Mouse (Mus musculus): ENCODE measurements around the gene Wdr66. TPM values are rescaled to one million over a fixed set of nuclear protein-coding genes. Genes with fewer than 3 reads are reported as not detected.

Wdr66 gene
- polyA plus RNA-seq, 1 experiment from 2014 or later, result 1.1 TPM

- Histone ChIP-seq H3K9ac (ENCODE audit: low read length) (peak overlapping the region; percentile 89), H3K9me3 (ENCODE audit: control insufficient read depth, low read length) (no peaks in the 10 kb centered on the region), H3K36me3 (ENCODE audit: control insufficient read depth, insufficient read depth, low read length) (0 out of 2 replicates have a peak, but pooled peaks cover 6% of the 10 kb centered on the region), H3K4me1 (replicated peaks; ENCODE audit: control insufficient read depth, insufficient read depth, low read length) (peaks cover 11% of the 10 kb centered on the region), H3K4me3 (ENCODE audit: low read depth, low read length) (peak overlapping the region; percentile 87), H3K27me3 (replicated peaks; ENCODE audit: control insufficient read depth, insufficient read depth, low read length) (no peaks in the 10 kb centered on the region), H3K4me2 (ENCODE audit: low read length) (peak overlapping the region; percentile 77), H3K27ac (ENCODE audit: low read depth) (no peak overlapping the region)
- 8% methylated on average over 15 of the region's 15 CpGs for WGBS
- ATAC-seq (replicated peaks; ENCODE audit: low FRiP score, low TSS enrichment, low read depth) (no peak), DNase-seq (ENCODE audit: low spot score) (peak; percentile 55)
Observed at GRCm38 (mm10) chr5:123228524-123228922, 23.4 kb upstream of the Wdr66 start.

- no peak overlapping the region for H3K4me3 ChIP-seq (ENCODE audit: low read depth, low read length)
- DNase-seq (ENCODE audit: low spot score), result no peak
Observed at GRCm38 (mm10) chr5:123229296-123229695, 22.6 kb upstream of the Wdr66 start.

DNA sequence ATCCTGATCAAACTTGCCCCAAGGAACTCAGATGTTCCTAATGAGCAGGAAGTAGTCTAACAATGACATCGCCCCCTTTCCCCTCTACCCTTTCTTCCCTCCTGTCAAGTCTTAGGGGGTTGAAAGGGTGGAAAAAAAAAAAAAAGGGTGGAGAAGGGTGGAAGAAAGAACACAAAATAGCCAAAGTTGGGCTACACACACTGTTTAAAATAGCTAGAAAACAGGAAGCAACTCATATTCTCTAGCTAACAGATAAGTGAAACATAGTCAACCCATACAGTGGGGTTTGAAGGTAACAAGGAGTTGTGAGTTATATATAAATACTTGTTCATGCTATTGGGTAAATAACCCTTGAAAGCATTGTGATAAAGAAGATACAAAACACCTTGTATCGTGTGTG, 19.7 kb upstream of the Wdr66 start:
- no peak overlapping the region for H3K9ac ChIP-seq (ENCODE audit: low read length)
- H3K36me3 ChIP-seq (ENCODE audit: control insufficient read depth, insufficient read depth, low read length), result peaks cover 10% of the 10 kb centered on the region; the same call in 1 of the 2 replicates
- ATAC-seq (replicated peaks; ENCODE audit: low FRiP score, low TSS enrichment, low read depth) (no peak), DNase-seq (ENCODE audit: low spot score) (no peak)
- H3K4me2 ChIP-seq (ENCODE audit: low read length), result no peak overlapping the region
- no peak overlapping the region for H3K27ac ChIP-seq (ENCODE audit: low read depth)
- no peaks in the 10 kb centered on the region for H3K9me3 ChIP-seq (ENCODE audit: control insufficient read depth, low read length)
- H3K27me3 ChIP-seq (replicated peaks; ENCODE audit: control insufficient read depth, insufficient read depth, low read length), result no peaks in the 10 kb centered on the region
- whole genome bisulfite sequencing, result 87% methylated on average over 2 of the region's 2 CpGs
- peaks cover 11% of the 10 kb centered on the region for H3K4me1 ChIP-seq (replicated peaks; ENCODE audit: control insufficient read depth, insufficient read depth, low read length)
- no peak overlapping the region for H3K4me3 ChIP-seq (ENCODE audit: low read depth, low read length)

More at GRCm38 (mm10) chr5:123229296-123229695, 22.6 kb upstream of the Wdr66 start:
- 80% methylated on average over 6 of the region's 6 CpGs for WGBS
- H3K27me3 ChIP-seq (replicated peaks; ENCODE audit: control insufficient read depth, insufficient read depth, low read length), result no peaks in the 10 kb centered on the region
- no peak for ATAC-seq (replicated peaks; ENCODE audit: low FRiP score, low TSS enrichment, low read depth)
- no peak overlapping the region for H3K27ac ChIP-seq (ENCODE audit: low read depth)
- peaks cover 11% of the 10 kb centered on the region for H3K4me1 ChIP-seq (replicated peaks; ENCODE audit: control insufficient read depth, insufficient read depth, low read length)
- no peak overlapping the region for H3K4me2 ChIP-seq (ENCODE audit: low read length)
- H3K9ac ChIP-seq (ENCODE audit: low read length), result no peak overlapping the region
- 0 out of 2 replicates have a peak, but pooled peaks cover 6% of the 10 kb centered on the region for H3K36me3 ChIP-seq (ENCODE audit: control insufficient read depth, insufficient read depth, low read length)
- H3K9me3 ChIP-seq (ENCODE audit: control insufficient read depth, low read length), result no peaks in the 10 kb centered on the region

GRCm38 (mm10) chr5:123235731-123236130, 16.2 kb upstream of the Wdr66 start:
- no peak overlapping the region for H3K9ac ChIP-seq (ENCODE audit: low read length)
- H3K4me1 ChIP-seq (replicated peaks; ENCODE audit: control insufficient read depth, insufficient read depth, low read length), result no peaks in the 10 kb centered on the region; the same call in 1 of the 2 replicates
- H3K36me3 ChIP-seq (ENCODE audit: control insufficient read depth, insufficient read depth, low read length), result peaks cover 28% of the 10 kb centered on the region
- 23% methylated on average over 2 of the region's 2 CpGs for WGBS
- H3K9me3 ChIP-seq (ENCODE audit: control insufficient read depth, low read length), result no peaks in the 10 kb centered on the region
- H3K27me3 ChIP-seq (replicated peaks; ENCODE audit: control insufficient read depth, insufficient read depth, low read length), result no peaks in the 10 kb centered on the region
- no peak overlapping the region for H3K27ac ChIP-seq (ENCODE audit: low read depth)
- ATAC-seq (replicated peaks; ENCODE audit: low FRiP score, low TSS enrichment, low read depth) (peak; percentile 62; the same call in 1 of the 2 replicates), DNase-seq (ENCODE audit: low spot score) (peak; percentile 87)
- no peak overlapping the region for H3K4me2 ChIP-seq (ENCODE audit: low read length)
- H3K4me3 ChIP-seq (ENCODE audit: low read depth, low read length), result no peak overlapping the region

DNA sequence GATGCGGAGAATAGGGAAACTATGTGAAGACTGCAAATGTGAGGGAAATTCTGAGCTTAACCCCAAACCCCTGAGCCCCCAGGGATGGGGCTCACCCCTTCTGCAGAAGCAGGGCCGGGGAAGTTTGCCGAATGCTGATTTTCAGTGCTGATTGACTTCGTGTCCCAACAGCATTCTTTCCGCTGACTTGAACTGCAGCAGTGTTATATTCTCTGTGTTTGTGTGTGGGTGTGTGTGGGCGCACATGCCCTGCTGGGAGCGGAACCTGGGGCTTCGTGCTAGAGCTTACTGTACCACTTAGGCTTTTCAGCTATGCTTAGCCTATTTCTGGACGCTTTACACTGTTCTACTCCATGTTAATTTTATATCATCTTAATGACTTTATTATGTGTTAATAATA, 15.5 kb upstream of the Wdr66 start:
- H3K36me3 ChIP-seq (ENCODE audit: control insufficient read depth, insufficient read depth, low read length), result peaks cover 34% of the 10 kb centered on the region

GRCm38 (mm10) chr5:123239501-123239900, 12.4 kb upstream of the Wdr66 start:
- peaks cover 55% of the 10 kb centered on the region for H3K36me3 ChIP-seq (ENCODE audit: control insufficient read depth, insufficient read depth, low read length)
- H3K4me1 ChIP-seq (replicated peaks; ENCODE audit: control insufficient read depth, insufficient read depth, low read length), result no peaks in the 10 kb centered on the region; the same call in 1 of the 2 replicates
- 95% methylated on average over 11 of the region's 11 CpGs for WGBS
- no peak overlapping the region for H3K9ac ChIP-seq (ENCODE audit: low read length)
- H3K4me2 ChIP-seq (ENCODE audit: low read length), result no peak overlapping the region
- no peak for DNase-seq (ENCODE audit: low spot score)
- ATAC-seq (replicated peaks; ENCODE audit: low FRiP score, low TSS enrichment, low read depth), result no peak
- H3K9me3 ChIP-seq (ENCODE audit: control insufficient read depth, low read length), result no peaks in the 10 kb centered on the region
- H3K4me3 ChIP-seq (ENCODE audit: low read depth, low read length), result no peak overlapping the region
- H3K27ac ChIP-seq (ENCODE audit: low read depth), result no peak overlapping the region
- no peaks in the 10 kb centered on the region for H3K27me3 ChIP-seq (replicated peaks; ENCODE audit: control insufficient read depth, insufficient read depth, low read length)

More for the DNA sequence above, 15.5 kb upstream of the Wdr66 start:
- no peaks in the 10 kb centered on the region for H3K27me3 ChIP-seq (replicated peaks; ENCODE audit: control insufficient read depth, insufficient read depth, low read length)
- H3K4me1 ChIP-seq (replicated peaks; ENCODE audit: control insufficient read depth, insufficient read depth, low read length), result no peaks in the 10 kb centered on the region; the same call in 1 of the 2 replicates
- DNase-seq (ENCODE audit: low spot score), result no peak
- ATAC-seq (replicated peaks; ENCODE audit: low FRiP score, low TSS enrichment, low read depth), result no peak
- no peaks in the 10 kb centered on the region for H3K9me3 ChIP-seq (ENCODE audit: control insufficient read depth, low read length)
- H3K4me3 ChIP-seq (ENCODE audit: low read depth, low read length), result no peak overlapping the region
- WGBS, result 84% methylated on average over 9 of the region's 9 CpGs
- no peak overlapping the region for H3K27ac ChIP-seq (ENCODE audit: low read depth)
- H3K4me2 ChIP-seq (ENCODE audit: low read length), result no peak overlapping the region
- H3K9ac ChIP-seq (ENCODE audit: low read length), result no peak overlapping the region

DNA sequence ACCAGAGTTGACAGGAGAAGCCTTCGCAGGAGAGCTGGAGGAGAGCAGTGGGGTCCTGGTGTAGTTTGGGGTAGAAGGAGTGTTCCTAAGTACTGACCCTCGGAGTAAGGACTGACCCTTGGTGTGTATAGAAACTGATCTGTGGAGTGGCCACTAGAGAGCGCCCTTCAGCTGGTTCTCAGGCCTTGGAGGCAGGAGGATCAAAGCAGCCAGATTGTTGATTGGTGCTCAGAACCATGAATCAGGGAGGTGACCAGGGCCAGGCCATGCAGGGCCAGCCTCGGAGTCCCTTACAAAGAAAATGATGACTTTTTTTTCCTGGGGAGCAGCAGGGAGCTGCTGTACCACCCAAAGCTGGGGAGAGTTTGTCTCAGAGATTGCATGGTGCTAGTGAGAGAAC, 6.4 kb upstream of the Wdr66 start:
- H3K36me3 ChIP-seq (ENCODE audit: control insufficient read depth, insufficient read depth, low read length), result peaks cover 41% of the 10 kb centered on the region
- WGBS, result 20% methylated on average over 4 of the region's 4 CpGs
- H3K9ac ChIP-seq (ENCODE audit: low read length), result no peak overlapping the region
- DNase-seq (ENCODE audit: low spot score), result peak; percentile 76
- H3K4me1 ChIP-seq (replicated peaks; ENCODE audit: control insufficient read depth, insufficient read depth, low read length), result no peaks in the 10 kb centered on the region
- H3K9me3 ChIP-seq (ENCODE audit: control insufficient read depth, low read length), result no peaks in the 10 kb centered on the region
- H3K27ac ChIP-seq (ENCODE audit: low read depth), result no peak overlapping the region
- no peaks in the 10 kb centered on the region for H3K27me3 ChIP-seq (replicated peaks; ENCODE audit: control insufficient read depth, insufficient read depth, low read length)
- H3K4me2 ChIP-seq (ENCODE audit: low read length), result no peak overlapping the region
- peak; percentile 59; the same call in 1 of the 2 replicates for ATAC-seq (replicated peaks; ENCODE audit: low FRiP score, low TSS enrichment, low read depth)
- H3K4me3 ChIP-seq (ENCODE audit: low read depth, low read length), result no peak overlapping the region

DNA sequence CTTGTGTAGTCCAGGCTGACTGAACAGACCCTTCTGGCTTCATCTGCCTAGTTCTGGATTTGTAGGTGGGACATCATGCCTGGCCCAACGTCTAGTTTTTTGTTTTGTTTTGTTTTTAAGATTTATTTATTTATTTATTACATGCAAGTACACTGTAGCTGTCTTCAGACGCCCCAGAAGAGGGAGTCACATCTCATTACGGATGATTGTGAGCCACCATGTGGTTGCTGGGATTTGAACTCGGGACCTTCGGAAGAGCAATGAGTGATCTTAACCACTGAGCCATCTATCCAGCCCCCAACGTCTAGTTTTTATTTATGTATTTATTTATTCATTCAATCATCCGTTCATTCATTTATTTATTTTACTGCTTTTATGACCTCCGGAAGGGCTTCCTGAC, 512 bp upstream of the Wdr66 start:
- WGBS, result 67% methylated on average over 8 of the region's 8 CpGs
- Histone ChIP-seq H3K9me3 (ENCODE audit: control insufficient read depth, low read length) (no peaks in the 10 kb centered on the region), H3K4me1 (replicated peaks; ENCODE audit: control insufficient read depth, insufficient read depth, low read length) (no peaks in the 10 kb centered on the region), H3K27ac (ENCODE audit: low read depth) (no peak overlapping the region), H3K4me2 (ENCODE audit: low read length) (peak overlapping the region; percentile 33; the same call in 1 of the 2 replicates), H3K4me3 (ENCODE audit: low read depth, low read length) (no peak overlapping the region), H3K9ac (ENCODE audit: low read length) (no peak overlapping the region), H3K36me3 (ENCODE audit: control insufficient read depth, insufficient read depth, low read length) (peaks cover 8% of the 10 kb centered on the region), H3K27me3 (replicated peaks; ENCODE audit: control insufficient read depth, insufficient read depth, low read length) (no peaks in the 10 kb centered on the region)
- no peak for ATAC-seq (replicated peaks; ENCODE audit: low FRiP score, low TSS enrichment, low read depth)
- DNase-seq (ENCODE audit: low spot score), result no peak

Measured in intestine, embryonic 14.5 days (tissue).